11 mouse cellular contexts compared by ENCODE assay signal in genomic region chr2:167948557-167948956, GRCm38 (mm10). TPM values are rescaled to one million over a fixed set of nuclear protein-coding genes. Genes with fewer than 3 reads are reported as not detected.
DNase-seq lines count a peak whose midpoint lies in the region; ATAC-seq lines count a peak whose summit lies in the region.
"Had no signal": no experiment of that assay in that cellular context is flagged by ENCODE, and none has a peak within 500 bp of the region (broad histone marks: within the 10 kb centered on the region; RNA-seq: fewer than 3 reads in every experiment).

No protein-coding gene starts in this region.

- H3K4me1 ChIP-seq in heart, embryonic 13.5 days: peaks cover 80% of the 10 kb centered on the region
- H3K4me1 ChIP-seq in lung, embryonic 15.5 days: peaks cover 67% of the 10 kb centered on the region
- H3K4me1 ChIP-seq in embryonic facial prominence, embryonic 15.5 days: peaks cover 63% of the 10 kb centered on the region
- H3K4me1 ChIP-seq in stomach, embryonic 15.5 days: peaks cover 48% of the 10 kb centered on the region

- H3K4me2 ChIP-seq in heart, embryonic 13.5 days: no peak overlapping the region
- no peak overlapping the region for H3K4me2 ChIP-seq in lung, embryonic 15.5 days
- H3K4me2 ChIP-seq in embryonic facial prominence, embryonic 15.5 days (replicated peaks): no peak overlapping the region
- H3K4me2 ChIP-seq in stomach, embryonic 15.5 days: no peak overlapping the region

- no peaks in the 10 kb centered on the region for H3K9me3 ChIP-seq in heart, embryonic 13.5 days
- no peaks in the 10 kb centered on the region for H3K9me3 ChIP-seq in lung, embryonic 15.5 days
- H3K9me3 ChIP-seq in embryonic facial prominence, embryonic 15.5 days (replicated peaks): no peaks in the 10 kb centered on the region
- H3K9me3 ChIP-seq in stomach, embryonic 15.5 days: no peaks in the 10 kb centered on the region

- no peaks in the 10 kb centered on the region for H3K27me3 ChIP-seq in heart, embryonic 13.5 days (replicated peaks)
- no peaks in the 10 kb centered on the region for H3K27me3 ChIP-seq in lung, embryonic 15.5 days
- no peaks in the 10 kb centered on the region for H3K27me3 ChIP-seq in embryonic facial prominence, embryonic 15.5 days
- H3K27me3 ChIP-seq in stomach, embryonic 15.5 days (replicated peaks): no peaks in the 10 kb centered on the region

- intact Hi-C loops in heart, postnatal 36 days (cut with DNase I): no loop called here

- H3K4me3 ChIP-seq in heart, embryonic 13.5 days: no peak overlapping the region
- H3K4me3 ChIP-seq in lung, embryonic 15.5 days: no peak overlapping the region
- no peak overlapping the region for H3K4me3 ChIP-seq in embryonic facial prominence, embryonic 15.5 days (replicated peaks)
- H3K4me3 ChIP-seq in stomach, embryonic 15.5 days (replicated peaks): no peak overlapping the region

- H3K9ac ChIP-seq in heart, embryonic 13.5 days: peak overlapping the region; percentile 47
- H3K9ac ChIP-seq in lung, embryonic 15.5 days: no peak overlapping the region
- no peak overlapping the region for H3K9ac ChIP-seq in embryonic facial prominence, embryonic 15.5 days
- no peak overlapping the region for H3K9ac ChIP-seq in stomach, embryonic 15.5 days
- H3K9ac ChIP-seq: liver, embryonic 14.5 days had no signal

- H3K27ac ChIP-seq in heart, embryonic 13.5 days (replicated peaks): peak overlapping the region; percentile 59
- peak overlapping the region; percentile 80 for H3K27ac ChIP-seq in lung, embryonic 15.5 days
- H3K27ac ChIP-seq in embryonic facial prominence, embryonic 15.5 days (replicated peaks): peak overlapping the region; percentile 63; the same call in 1 of the 2 replicates
- peak overlapping the region; percentile 31; the same call in 1 of the 2 replicates for H3K27ac ChIP-seq in stomach, embryonic 15.5 days
- H3K27ac ChIP-seq: liver, embryonic 14.5 days had no signal

- H3K36me3 ChIP-seq in heart, embryonic 13.5 days: no peaks in the 10 kb centered on the region
- H3K36me3 ChIP-seq in lung, embryonic 15.5 days: no peaks in the 10 kb centered on the region
- H3K36me3 ChIP-seq in embryonic facial prominence, embryonic 15.5 days: 0 out of 2 replicates have a peak, but pooled peaks cover 4% of the 10 kb centered on the region
- H3K36me3 ChIP-seq in stomach, embryonic 15.5 days: no peaks in the 10 kb centered on the region

- 70% methylated on average over 13 of the region's 13 CpGs for WGBS in heart, embryonic 13.5 days
- 71% methylated on average over 13 of the region's 13 CpGs for WGBS in lung, embryonic 15.5 days
- 82% methylated on average over 13 of the region's 13 CpGs for WGBS in embryonic facial prominence, embryonic 15.5 days
- 78% methylated on average over 13 of the region's 13 CpGs for WGBS in stomach, embryonic 15.5 days

- no peak for ATAC-seq in heart, embryonic 13.5 days (ENCODE audit: extremely low read depth, insufficient number of reproducible peaks, low FRiP score, low TSS enrichment)
- no peak for ATAC-seq in lung, embryonic 15.5 days (ENCODE audit: borderline replicate concordance, extremely low read depth, low FRiP score, low TSS enrichment)
- ATAC-seq in embryonic facial prominence, embryonic 15.5 days (ENCODE audit: insufficient number of reproducible peaks, low FRiP score, low TSS enrichment, low read depth): no peak
- ATAC-seq in stomach, embryonic 15.5 days (ENCODE audit: insufficient read depth, low FRiP score, low read depth): no peak

- no peak for DNase-seq in heart, postnatal 36 days
- DNase-seq in lung, postnatal 4 days: no peak
- DNase-seq in adrenal gland, adult 2 months: no peak
- DNase-seq: adrenal gland, postnatal 14 days; cerebellum, adult 8-10 months; layer of hippocampus, postnatal 36 days had no signal

RNA-seq across cellular contexts. Expression of gene Ptpn1, which starts 16.7 kb away (rescaled TPM):
- 42.1 and 47.2 TPM in 2 replicates for polyA plus RNA-seq in heart, embryonic 13.5 days (2015; fragmentation: Nextera tagmentation; extraction: Ambion mirVana)
- total RNA-seq in heart, postnatal 36 days (2021): 10 to 100 TPM; 19.5 to 22.3 TPM
- 65.8 and 74.4 TPM in 2 replicates for polyA plus RNA-seq in lung, embryonic 15.5 days (2015; fragmentation: Nextera tagmentation; extraction: Ambion mirVana)
- polyA plus RNA-seq in embryonic facial prominence, embryonic 15.5 days (2015; fragmentation: Nextera tagmentation; extraction: Ambion mirVana): 60.6 and 61.5 TPM in 2 replicates
- 52.8 and 54.8 TPM in 2 replicates for polyA plus RNA-seq in stomach, embryonic 15.5 days (2015; fragmentation: Nextera tagmentation; extraction: Ambion mirVana)
- total RNA-seq in adrenal gland, adult 2 months (2021): 10 to 100 TPM; 55.1 to 71.3 TPM
- polyA plus RNA-seq in adrenal gland, adult 2 months (2012; rRNA removed): 52.3 and 57.9 TPM in 2 replicates
